Mouse (Mus musculus) hindbrain, embryonic 13.5 days (tissue): ENCODE results near the gene Kcnj9. TPM values are rescaled to one million over a fixed set of nuclear protein-coding genes. Genes with fewer than 3 reads are reported as not detected.

Source experiments
- ATAC-seq: fragments of 200-750 bp; cut with Nextera tagmentation; 2 replicates; pipeline ENCODE4 v1.8.0; 2017; ENCODE audit warnings: moderate TSS enrichment; ENCODE audit not compliant: low FRiP score
- H3K27ac ChIP-seq: fragments of 300-500 bp; sonication (generic); 2 replicates; pipeline ENCODE4 v1.5.1; 2015; ENCODE audit warnings: inconsistent platforms, mild to moderate bottlenecking, moderate library complexity
- H3K27me3 ChIP-seq: fragments of 300-500 bp; sonication (generic); 2 replicates; pipeline ENCODE4 v1.6.1; 2015; ENCODE audit warnings: mild to moderate bottlenecking, inconsistent platforms
- H3K36me3 ChIP-seq: fragments of 300-500 bp; sonication (generic); 2 replicates; pipeline ENCODE4 v1.6.1; 2015; ENCODE audit warnings: mild to moderate bottlenecking, inconsistent platforms
- H3K4me1 ChIP-seq: fragments of 300-500 bp; sonication (generic); replicated peaks from 2 replicates; pipeline ENCODE4 v1.6.1; 2015; ENCODE audit warnings: inconsistent platforms
- H3K4me2 ChIP-seq: fragments of 300-500 bp; sonication (generic); 2 replicates; pipeline ENCODE4 v1.6.1; 2015; ENCODE audit warnings: inconsistent platforms, mild to moderate bottlenecking, moderate library complexity
- H3K4me3 ChIP-seq: fragments of 300-500 bp; sonication (generic); 2 replicates; pipeline ENCODE4 v1.5.1; 2015; ENCODE audit warnings: mild to moderate bottlenecking, inconsistent platforms
- H3K9ac ChIP-seq: fragments of 300-500 bp; sonication (generic); 2 replicates; pipeline ENCODE4 v1.6.1; 2015; ENCODE audit warnings: mild to moderate bottlenecking, inconsistent platforms
- H3K9me3 ChIP-seq: fragments of 300-500 bp; sonication (generic); 2 replicates; pipeline ENCODE4 v1.6.1; 2016; ENCODE audit warnings: inconsistent platforms
- WGBS: fragments of 180-500 bp; shearing (Covaris S2); methylation state at CpG from one replicate; pipeline ENCODE4 v1.1.7; 2015; 5-methylcytosine and 5-hydroxymethylcytosine counted together
- polyA plus RNA-seq: library from polyadenylated mRNA; unstranded; fragments of >200 nt; fragmentation: Nextera tagmentation; extraction: Ambion mirVana; gene quantifications from 2 replicates; pipeline ENCODE4 v1.2.1, GENCODE M21; 2015

Gene Kcnj9
- polyA plus RNA-seq, 1 experiment from 2014 or later, result 2.2 TPM

GRCm38 (mm10) chr1:172331422-172331947 lies 2.4 kb upstream of the Kcnj9 start:
- 62% methylated on average over 8 of the region's 8 CpGs for WGBS
- no peak for ATAC-seq

GRCm38 (mm10) chr1:172329616-172330015 lies 498 bp upstream of the Kcnj9 start:
- 0 out of 2 replicates have a peak overlapping the region, but pooled peaks have one; percentile 38 for H3K4me3 ChIP-seq
- WGBS, result 62% methylated on average over 6 of the region's 6 CpGs

More at GRCm38 (mm10) chr1:172331422-172331947, 2.4 kb upstream of the Kcnj9 start:
- Histone ChIP-seq H3K9me3 (no peaks in the 10 kb centered on the region), H3K4me2 (no peak overlapping the region), H3K9ac (no peak overlapping the region), H3K4me1 (peaks cover 20% of the 10 kb centered on the region), H3K36me3 (no peaks in the 10 kb centered on the region), H3K27me3 (peaks cover 12% of the 10 kb centered on the region), H3K27ac (no peak overlapping the region), H3K4me3 (no peak overlapping the region)

GRCm38 (mm10) chr1:172328461-172328860 lies 657 bp downstream of the Kcnj9 start:
- H3K4me2 ChIP-seq, result peak overlapping the region; percentile 57
- H3K27me3 ChIP-seq, result peaks cover 25% of the 10 kb centered on the region
- no peaks in the 10 kb centered on the region for H3K36me3 ChIP-seq
- WGBS, result 83% methylated on average over 7 of the region's 7 CpGs
- no peak for ATAC-seq
- no peak overlapping the region for H3K27ac ChIP-seq
- H3K4me3 ChIP-seq, result peak overlapping the region; percentile 38
- H3K9me3 ChIP-seq, result no peaks in the 10 kb centered on the region
- peaks cover 36% of the 10 kb centered on the region for H3K4me1 ChIP-seq
- peak overlapping the region; percentile 71; the same call in 1 of the 2 replicates for H3K9ac ChIP-seq

More at GRCm38 (mm10) chr1:172329616-172330015, 498 bp upstream of the Kcnj9 start:
- Histone ChIP-seq H3K4me1 (peaks cover 31% of the 10 kb centered on the region), H3K4me2 (peak overlapping the region; percentile 57), H3K36me3 (no peaks in the 10 kb centered on the region), H3K27ac (no peak overlapping the region), H3K9ac (peak overlapping the region; percentile 71; the same call in 1 of the 2 replicates), H3K9me3 (no peaks in the 10 kb centered on the region), H3K27me3 (peaks cover 25% of the 10 kb centered on the region)
- peak; percentile 9; the same call in 1 of the 2 replicates for ATAC-seq

GRCm38 (mm10) chr1:172328041-172328440 lies 1.1 kb downstream of the Kcnj9 start:
- no peak overlapping the region for H3K27ac ChIP-seq
- H3K4me2 ChIP-seq, result no peak overlapping the region
- no peak overlapping the region for H3K4me3 ChIP-seq
- no peaks in the 10 kb centered on the region for H3K36me3 ChIP-seq
- H3K27me3 ChIP-seq, result peaks cover 25% of the 10 kb centered on the region
- 84% methylated on average over 3 of the region's 3 CpGs for WGBS
- no peaks in the 10 kb centered on the region for H3K9me3 ChIP-seq
- H3K4me1 ChIP-seq, result peaks cover 38% of the 10 kb centered on the region
- no peak for ATAC-seq
- no peak overlapping the region for H3K9ac ChIP-seq

- H3K4me2 ChIP-seq, result no peak overlapping the region
- H3K9ac ChIP-seq, result no peak overlapping the region
- H3K36me3 ChIP-seq, result no peaks in the 10 kb centered on the region
- H3K27ac ChIP-seq, result no peak overlapping the region
- H3K4me1 ChIP-seq, result peaks cover 43% of the 10 kb centered on the region
- no peak for ATAC-seq
- H3K27me3 ChIP-seq, result peaks cover 25% of the 10 kb centered on the region
- no peak overlapping the region for H3K4me3 ChIP-seq
- WGBS, result 89% methylated on average over 16 of the region's 16 CpGs
- H3K9me3 ChIP-seq, result no peaks in the 10 kb centered on the region
These were observed 1.7 kb downstream of the Kcnj9 start for GRCm38 (mm10) chr1:172327206-172328001.

- Histone ChIP-seq H3K9ac (peak overlapping the region; percentile 73), H3K27ac (no peak overlapping the region)
- WGBS, result 61% methylated on average over 11 of the region's 11 CpGs
These were observed 2.4 kb downstream of the Kcnj9 start for GRCm38 (mm10) chr1:172326684-172327083.

GRCm38 (mm10) chr1:172325680-172326535 lies 3.2 kb downstream of the Kcnj9 start:
- 18% methylated on average over 94 of the region's 94 CpGs for WGBS
- Histone ChIP-seq H3K9me3 (no peaks in the 10 kb centered on the region), H3K27me3 (peaks cover 25% of the 10 kb centered on the region), H3K4me2 (peak overlapping the region; percentile 78), H3K4me1 (peaks cover 47% of the 10 kb centered on the region), H3K36me3 (0 out of 2 replicates have a peak, but pooled peaks cover 2% of the 10 kb centered on the region), H3K9ac (peak overlapping the region; percentile 73), H3K27ac (no peak overlapping the region), H3K4me3 (peak overlapping the region; percentile 51)
- ATAC-seq, result peak; percentile 58; the same call in 1 of the 2 replicates

More at GRCm38 (mm10) chr1:172326684-172327083, 2.4 kb downstream of the Kcnj9 start:
- Histone ChIP-seq H3K36me3 (no peaks in the 10 kb centered on the region), H3K9me3 (no peaks in the 10 kb centered on the region), H3K4me1 (peaks cover 43% of the 10 kb centered on the region), H3K4me3 (peak overlapping the region; percentile 51), H3K27me3 (peaks cover 25% of the 10 kb centered on the region), H3K4me2 (peak overlapping the region; percentile 78)
- ATAC-seq, result no peak

GRCm38 (mm10) chr1:172324725-172325124 lies 4.4 kb downstream of the Kcnj9 start:
- Histone ChIP-seq H3K4me1 (peaks cover 58% of the 10 kb centered on the region), H3K27me3 (peaks cover 25% of the 10 kb centered on the region), H3K4me2 (no peak overlapping the region), H3K36me3 (0 out of 2 replicates have a peak, but pooled peaks cover 6% of the 10 kb centered on the region), H3K27ac (no peak overlapping the region), H3K9me3 (no peaks in the 10 kb centered on the region), H3K4me3 (no peak overlapping the region), H3K9ac (no peak overlapping the region)
- WGBS, result 10% methylated on average over 7 of the region's 7 CpGs
- ATAC-seq, result peak; percentile 16; the same call in 1 of the 2 replicates

GRCm38 (mm10) chr1:172323801-172324359 lies 5.2 kb downstream of the Kcnj9 start:
- ATAC-seq, result no peak
- H3K4me3 ChIP-seq, result no peak overlapping the region
- 0 out of 2 replicates have a peak overlapping the region, but pooled peaks have one; percentile 18 for H3K27ac ChIP-seq
- H3K9me3 ChIP-seq, result no peaks in the 10 kb centered on the region
- peaks cover 10% of the 10 kb centered on the region; the same call in 1 of the 2 replicates for H3K36me3 ChIP-seq
- H3K4me1 ChIP-seq, result peaks cover 56% of the 10 kb centered on the region
- H3K4me2 ChIP-seq, result no peak overlapping the region
- H3K9ac ChIP-seq, result peak overlapping the region; percentile 43; the same call in 1 of the 2 replicates
- H3K27me3 ChIP-seq, result peaks cover 25% of the 10 kb centered on the region
- WGBS, result 64% methylated on average over 6 of the region's 6 CpGs

- Histone ChIP-seq H3K4me1 (peaks cover 56% of the 10 kb centered on the region), H3K4me3 (no peak overlapping the region), H3K9me3 (no peaks in the 10 kb centered on the region), H3K27me3 (peaks cover 25% of the 10 kb centered on the region), H3K36me3 (peaks cover 15% of the 10 kb centered on the region; the same call in 1 of the 2 replicates), H3K9ac (peak overlapping the region; percentile 39; the same call in 1 of the 2 replicates), H3K27ac (0 out of 2 replicates have a peak overlapping the region, but pooled peaks have one; percentile 18), H3K4me2 (no peak overlapping the region)
- ATAC-seq, result no peak
- WGBS, result 14% methylated on average over 5 of the region's 5 CpGs
These were observed 5.8 kb downstream of the Kcnj9 start for GRCm38 (mm10) chr1:172323298-172323697.

- no peak overlapping the region for H3K27ac ChIP-seq
- peak overlapping the region; percentile 39; the same call in 1 of the 2 replicates for H3K9ac ChIP-seq
- peaks cover 25% of the 10 kb centered on the region for H3K27me3 ChIP-seq
- H3K4me3 ChIP-seq, result no peak overlapping the region
- peaks cover 58% of the 10 kb centered on the region for H3K4me1 ChIP-seq
- no peak overlapping the region for H3K4me2 ChIP-seq
- WGBS, result 64% methylated on average over 13 of the region's 13 CpGs
- H3K36me3 ChIP-seq, result peaks cover 21% of the 10 kb centered on the region; the same call in 1 of the 2 replicates
- ATAC-seq, result no peak
- no peaks in the 10 kb centered on the region for H3K9me3 ChIP-seq
These were observed 6.4 kb downstream of the Kcnj9 start for GRCm38 (mm10) chr1:172322725-172323124.
